Mouse (Mus musculus): ENCODE measurements around the gene Myo16.
A peak's percentile ranks its signal among the peaks of the same experiment; 100 is the strongest.

The Myo16 gene

DNA sequence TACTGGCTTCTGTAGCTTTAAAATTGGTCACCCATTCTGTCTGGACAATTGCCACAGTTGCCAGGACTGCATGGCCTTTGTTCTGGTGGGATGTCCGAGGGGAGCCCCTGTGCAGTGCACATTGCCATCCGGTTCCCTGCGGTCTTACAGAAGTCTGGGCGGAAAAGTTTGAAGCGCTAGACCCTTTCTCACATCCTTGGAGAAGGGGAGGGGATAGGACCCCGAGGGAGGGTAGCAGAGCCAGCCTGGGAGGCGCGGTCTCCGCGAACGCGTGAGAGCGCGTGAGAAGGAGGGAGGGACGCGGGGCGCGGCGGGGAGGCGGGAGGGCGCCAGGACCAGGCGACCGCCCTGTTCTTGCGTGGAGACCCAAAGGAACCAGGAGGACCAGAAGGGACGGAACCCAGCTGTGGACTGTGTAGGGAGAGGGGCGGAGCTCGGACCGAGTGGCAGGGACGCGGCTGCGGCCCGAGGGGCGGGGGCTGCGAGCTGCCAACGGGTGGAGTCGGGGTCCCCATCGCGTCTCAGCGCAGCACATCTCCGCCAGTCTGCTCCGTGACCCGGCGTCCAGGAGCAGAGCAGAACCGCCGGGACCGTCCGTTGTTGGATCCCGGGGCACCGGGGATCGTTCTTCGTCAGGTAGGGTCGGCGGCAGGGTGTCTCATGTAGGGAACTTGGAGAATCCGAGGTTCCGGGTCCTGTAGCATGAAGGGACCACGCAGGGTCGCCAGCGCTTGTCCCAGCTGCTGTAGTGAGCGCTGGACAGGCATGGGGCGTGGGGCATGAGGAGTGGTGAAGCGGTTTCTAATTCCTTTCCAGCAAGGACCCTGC, at the start of gene Myo16:
Myo16 (plus strand) TSS at position 301 of the 828 bp plus-strand sequence.
- DNase-seq = peak; percentile 57 to 64

DNA sequence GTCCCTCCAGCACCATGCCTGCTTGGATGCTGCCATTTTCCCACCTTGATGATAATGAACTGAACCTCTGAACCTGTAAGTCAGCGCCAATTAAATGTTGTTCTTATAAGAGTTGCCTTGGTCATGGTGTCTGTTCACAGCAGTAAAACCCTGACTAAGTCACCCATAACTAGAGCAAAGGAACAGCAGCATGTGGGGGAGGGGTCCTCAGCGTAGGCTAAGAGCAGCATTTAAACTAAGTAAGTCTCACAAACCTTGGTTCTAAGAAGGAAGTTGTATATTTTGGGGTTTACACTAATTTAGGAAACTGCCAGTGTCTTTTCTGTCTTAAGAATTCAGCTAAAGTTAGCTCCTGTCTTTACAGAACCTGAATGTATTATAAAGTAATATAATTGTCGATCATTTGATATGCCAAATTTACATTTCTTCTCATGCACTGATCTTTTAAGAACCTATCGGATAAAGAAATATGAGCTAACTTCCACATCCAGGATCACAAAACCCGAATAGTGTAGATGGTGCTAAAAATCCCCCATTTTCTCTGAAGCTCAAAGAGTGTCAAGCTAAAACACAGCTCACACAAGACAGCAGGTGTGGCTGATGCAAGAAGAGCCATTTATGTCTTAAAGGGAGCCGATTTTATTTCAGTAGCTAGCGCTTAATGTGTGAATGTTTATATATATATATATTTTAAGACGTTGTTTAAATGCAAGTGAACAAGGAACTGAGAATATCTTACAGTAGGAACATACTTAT, 45.0 kb upstream of the Myo16 start:
- no peak for DNase-seq

DNA sequence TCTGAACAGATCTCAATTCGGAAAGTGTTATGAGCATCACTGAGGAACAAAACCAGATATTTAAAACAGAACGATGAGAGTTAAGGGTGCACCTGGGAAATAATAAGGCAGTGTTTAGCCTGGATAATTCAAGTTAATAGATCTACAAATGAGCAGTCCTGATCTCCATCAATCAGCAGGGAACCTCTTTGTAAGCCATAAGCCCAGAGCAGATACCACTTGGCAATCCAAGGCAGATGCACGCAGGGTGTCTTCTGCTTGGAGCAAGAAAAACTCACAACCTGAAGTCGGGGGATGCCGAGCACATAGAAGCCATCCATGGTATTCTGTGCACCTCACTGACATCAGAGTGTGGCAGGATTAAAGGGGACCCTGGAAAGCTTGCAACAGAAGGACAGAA, 31.0 kb upstream of the Myo16 start:
- peak in 1 of 2 experiments; percentile 27 for DNase-seq

DNA sequence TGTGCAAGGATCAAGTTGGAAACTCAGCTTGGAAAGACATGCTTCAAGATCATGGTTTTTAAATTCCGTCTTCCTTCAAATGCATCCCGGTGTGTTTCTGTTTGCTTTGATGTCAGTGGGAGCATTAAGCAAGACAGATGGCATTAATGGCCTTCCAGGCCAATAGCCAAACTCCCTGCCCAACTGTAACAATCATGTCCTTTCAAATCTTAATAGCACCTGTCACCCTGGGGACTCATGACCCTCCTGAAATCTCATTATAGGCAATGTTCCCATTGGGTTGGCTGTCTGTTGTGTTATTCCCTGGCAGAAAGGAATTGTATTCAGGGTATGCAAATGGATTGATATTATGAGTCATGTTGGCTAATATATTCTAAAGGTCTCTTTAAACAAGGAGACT, 30.3 kb upstream of the Myo16 start:
- DNase-seq = peak; percentile 53 to 78

DNA sequence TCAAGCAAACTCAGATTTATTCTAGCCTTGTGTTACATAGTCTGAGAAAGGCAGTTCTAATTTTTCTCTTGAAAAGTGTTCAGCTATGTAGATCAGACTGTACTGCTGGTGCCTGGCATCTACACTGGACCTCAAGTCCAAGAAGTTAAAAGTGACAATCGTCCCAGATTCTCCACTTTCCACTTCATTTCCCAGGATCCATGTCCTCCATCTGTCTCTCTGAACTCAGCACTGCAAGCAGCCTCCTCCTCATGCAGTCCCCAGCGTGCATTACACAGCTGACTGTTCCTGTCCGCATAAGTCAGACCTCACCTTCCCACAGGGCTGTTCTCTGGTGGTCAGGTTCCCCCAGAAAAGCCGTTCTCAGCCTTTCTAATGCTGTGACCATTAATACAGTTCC, 28.0 kb upstream of the Myo16 start:
- DNase-seq = peak; percentile 33 to 74

DNA sequence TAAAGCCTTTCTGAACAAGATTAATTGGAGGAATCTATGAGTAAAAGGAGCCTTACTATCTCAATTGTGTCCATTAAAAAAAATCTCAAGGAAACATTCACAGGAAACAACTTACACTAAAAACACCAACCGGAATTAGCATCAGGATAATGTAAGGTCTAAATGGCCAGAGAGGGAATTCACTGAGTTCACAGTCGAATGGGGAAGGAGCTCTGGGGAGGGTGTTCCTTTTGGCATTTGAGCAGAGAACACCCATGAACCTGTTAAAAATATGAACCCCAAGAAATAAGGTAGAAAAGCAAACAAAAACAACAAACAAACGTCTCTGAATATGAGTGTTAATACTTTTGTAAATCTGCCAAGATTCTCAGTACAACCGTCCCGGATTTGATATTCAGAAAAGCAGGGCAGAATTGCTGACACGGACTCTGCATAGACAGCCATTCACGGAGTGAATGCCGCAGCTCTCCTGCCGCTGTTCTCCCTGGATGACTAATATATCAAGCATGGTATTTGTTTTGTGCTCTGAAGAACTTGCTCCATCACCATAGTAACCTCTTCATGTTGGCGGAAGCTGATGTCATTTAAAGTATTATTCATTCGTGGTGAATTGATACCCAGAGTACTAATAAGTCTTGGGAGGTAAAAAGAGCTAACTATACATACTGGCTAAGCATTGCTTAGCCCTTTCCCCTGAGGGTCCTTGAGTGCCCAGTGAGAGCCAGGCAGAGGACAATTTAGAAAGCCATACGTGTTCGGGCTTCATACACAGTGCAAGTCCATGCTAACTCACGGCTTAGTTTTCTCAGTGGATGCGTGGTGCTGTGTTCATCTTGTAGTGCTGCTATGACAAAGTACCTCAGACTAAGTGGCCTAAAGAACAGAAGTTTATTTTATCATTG, 22.9 kb upstream of the Myo16 start:
- DNase-seq = no peak

DNA sequence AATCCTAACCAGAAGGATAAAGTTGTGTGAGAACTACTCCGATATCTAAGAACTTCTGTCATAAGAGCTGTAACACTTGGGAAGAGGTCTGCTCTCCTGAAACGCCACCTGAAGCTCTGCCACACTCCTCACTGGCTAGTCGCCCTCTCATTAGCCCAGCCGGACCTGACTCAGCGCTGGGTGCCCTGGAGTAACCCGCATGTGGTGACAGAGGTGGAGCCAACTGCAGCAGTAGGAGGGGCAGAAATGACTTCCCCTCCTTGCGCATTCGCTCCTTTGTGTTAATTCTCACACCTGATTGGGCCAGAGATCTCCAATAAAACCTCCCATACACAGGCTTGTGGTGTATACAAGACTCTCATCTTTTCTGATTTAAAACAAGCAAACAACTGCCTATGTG, 14.2 kb upstream of the Myo16 start:
- DNase-seq = no peak

DNA sequence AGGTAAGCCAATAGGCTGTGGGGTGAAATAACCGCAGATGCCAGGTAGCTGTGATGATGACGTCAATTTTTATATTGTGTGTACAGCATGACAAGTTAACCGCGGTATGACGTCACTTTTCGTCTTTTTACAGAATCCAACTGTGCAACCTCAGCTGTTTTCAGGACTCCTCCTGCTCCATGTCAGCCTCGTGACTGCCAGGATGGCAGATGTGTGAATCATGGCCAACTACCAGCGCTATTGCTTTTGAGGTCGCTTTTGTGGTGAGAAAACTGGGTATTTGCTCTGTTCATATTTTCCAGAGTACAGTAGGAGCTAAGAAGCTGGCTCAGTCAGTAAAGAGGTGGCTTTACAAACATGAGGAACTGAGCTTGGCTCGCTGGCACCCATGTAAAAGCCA, 9.8 kb upstream of the Myo16 start:
- peak in 1 of 2 experiments; percentile 32 for DNase-seq

DNA sequence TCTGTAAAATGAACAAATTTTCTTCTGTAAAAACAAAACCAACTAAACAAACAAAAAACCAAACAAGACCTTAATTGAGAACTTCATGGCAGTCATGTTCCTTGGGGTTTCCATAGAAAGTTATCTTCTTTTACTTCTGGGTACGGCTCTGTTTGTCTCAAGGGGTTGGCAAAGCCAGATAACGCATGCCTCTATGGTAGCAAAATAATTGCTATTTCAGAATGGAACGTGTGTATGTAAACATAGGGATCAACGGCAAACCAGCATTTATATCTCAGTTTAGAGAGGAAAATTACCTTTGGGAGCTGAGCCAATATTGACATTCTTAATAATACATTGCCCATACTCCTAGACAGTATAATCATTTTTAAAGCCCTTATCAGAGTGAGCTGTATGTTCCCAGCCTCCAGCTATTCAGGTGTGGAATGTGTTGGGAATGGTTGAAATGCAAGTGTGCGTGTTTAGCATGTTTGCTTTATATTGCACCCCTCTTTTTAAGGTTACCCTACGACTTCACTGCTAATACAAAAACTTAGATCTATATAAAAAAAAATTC, 1.9 kb upstream of the Myo16 start:
- no peak for DNase-seq

DNA sequence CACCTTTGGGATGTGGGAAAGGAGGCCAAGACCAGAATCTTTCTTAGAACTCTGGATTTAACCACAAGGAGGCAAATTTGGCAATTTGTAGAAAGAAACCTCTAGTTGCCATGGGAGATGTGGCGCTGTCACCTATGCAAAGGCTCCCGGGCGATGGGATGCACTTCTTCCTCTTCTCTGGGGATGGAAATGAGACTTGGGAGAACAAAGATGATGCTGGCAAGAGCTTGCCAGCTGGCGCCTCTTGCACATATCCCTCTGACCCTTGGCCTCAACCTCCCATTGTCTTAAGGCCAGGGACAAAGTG, 681 bp downstream of the Myo16 start:
- DNase-seq = peak in 1 of 2 experiments; percentile 18

DNA sequence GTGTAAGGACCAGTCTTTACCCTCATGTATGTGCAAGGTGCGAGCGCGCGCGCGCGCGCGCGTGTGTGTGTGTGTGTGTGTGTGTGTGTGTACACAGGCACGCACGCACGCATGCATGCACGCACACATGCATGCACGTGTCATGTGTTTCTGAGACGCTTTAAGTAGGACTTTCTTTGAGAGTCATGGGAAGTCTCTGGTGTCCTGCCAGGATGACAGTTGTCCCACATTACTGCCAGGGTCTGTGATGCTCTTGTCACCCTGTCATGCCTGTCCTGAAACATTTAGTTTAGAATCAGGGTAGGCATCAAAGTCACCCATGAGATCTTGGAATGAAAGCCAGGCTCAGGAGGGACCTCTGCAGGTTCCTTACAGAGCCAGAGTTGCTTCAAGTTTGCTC, 1.4 kb downstream of the Myo16 start:
- peak; percentile 29 to 45 for DNase-seq

DNA sequence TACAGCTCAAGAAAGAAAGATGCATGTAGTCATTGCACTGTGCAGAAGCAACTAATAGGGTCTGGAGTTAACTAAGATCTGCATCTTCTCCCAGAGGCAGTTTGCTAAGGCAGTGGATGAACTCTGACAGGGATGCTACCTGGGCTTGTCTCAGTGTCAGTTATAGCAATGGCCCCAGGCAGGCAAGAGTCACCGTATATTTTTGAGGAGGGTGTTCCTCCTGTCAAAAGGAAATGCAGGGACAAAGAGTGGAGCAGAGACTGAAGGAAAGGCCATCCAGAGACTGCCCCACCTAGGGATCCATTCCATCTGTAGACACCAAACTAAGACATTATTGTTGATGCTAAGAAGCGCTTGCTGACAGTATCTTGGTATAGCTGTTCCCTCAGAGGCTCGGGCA, 7.4 kb downstream of the Myo16 start:
- DNase-seq = no peak

DNA sequence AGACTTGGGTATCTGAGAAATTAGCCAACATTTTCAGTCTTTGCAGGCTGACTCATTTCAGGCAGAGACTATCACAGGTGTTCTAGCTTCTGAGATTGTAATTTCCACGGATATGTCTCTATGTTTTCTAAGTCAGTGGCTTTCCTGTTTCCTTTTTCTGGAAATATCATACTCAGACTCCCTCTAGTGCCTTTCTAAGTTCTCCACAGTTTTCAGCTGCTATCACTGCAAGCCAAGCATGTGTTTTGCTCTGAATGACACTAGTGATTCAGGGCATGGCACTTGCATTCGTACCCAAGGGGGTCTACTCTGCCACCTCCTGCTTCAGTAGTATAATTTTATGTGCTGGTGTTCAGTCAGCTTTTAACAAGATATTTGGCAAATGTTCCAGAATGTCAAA, 11.2 kb downstream of the Myo16 start:
- DNase-seq = no peak

DNA sequence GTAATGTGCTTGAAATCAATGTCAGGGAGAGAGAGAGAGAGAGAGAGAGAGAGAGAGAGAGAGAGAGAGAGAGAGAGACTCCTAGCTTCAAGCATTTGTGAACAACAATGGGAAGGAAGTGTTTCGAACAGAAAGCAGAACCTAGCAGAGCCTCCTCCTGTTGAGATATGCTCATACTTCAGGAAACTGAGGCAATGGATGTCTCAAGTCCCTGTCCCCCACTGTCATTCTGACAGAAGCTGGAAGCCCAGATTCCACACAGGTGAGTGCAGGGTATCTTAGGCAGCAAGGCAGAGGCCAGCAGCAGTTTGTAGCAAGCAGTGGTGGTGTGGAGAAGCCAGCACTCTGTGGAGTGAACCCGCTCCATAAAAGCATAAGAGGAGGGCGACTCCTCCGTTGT, 14.6 kb downstream of the Myo16 start:
- no peak for DNase-seq

DNA sequence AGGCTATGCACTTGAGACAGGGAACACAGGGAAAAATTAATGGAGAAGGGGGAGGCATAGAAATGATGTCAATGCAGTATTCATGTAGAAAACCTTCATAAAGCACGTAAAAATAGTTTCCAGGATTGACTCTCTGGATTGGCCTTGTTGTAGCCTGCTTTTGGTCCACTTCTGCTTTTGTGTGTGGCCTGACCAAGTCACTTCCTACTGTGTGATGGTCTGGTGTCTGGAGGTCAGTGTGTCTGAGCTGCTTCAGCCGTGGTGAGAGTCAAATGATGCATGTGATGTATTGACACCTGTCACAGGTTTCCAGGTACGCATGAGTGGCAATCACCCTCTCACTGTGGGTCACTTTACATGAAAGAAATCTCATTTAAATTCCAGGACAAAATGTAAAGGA, 16.2 kb downstream of the Myo16 start:
- no peak for DNase-seq

DNA sequence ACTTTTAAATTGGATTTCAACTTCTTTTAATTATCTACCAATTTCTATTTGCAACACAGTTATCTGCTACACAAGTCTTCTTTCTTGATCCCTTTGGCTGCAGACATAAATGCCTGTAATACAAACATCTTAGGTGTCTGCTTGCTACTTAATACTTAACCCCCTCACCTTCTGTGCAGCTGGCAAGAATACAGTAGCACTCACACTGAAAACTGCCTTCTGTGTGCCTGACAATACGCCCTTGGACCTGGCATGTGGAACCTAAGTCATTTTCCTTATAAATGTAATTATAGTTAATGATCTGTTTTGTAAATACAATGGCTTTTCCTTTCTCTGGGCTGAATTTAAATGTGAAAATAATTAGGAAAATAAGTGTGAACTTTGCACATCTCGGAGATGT, 17.6 kb downstream of the Myo16 start:
- DNase-seq = peak in 1 of 2 experiments; percentile 31

DNA sequence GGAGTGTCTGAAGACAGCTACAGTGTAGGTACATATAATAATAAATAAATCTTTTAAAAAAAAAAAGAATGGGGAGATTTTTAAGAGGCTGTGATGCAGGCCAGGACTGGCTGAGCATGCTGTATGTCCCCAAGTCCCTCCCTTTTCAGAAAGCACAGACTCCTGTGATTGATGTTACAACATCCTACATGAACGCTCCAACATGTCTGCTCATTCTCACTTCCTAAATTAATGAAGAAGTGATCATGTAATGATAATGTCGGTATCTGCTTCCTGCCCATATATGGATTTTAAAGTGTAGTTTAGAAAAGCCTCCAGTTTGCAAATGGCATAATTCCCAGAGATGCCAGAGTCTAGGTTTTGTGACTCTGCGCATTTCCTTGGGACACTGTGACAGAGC, 18.6 kb downstream of the Myo16 start:
- DNase-seq = no peak

DNA sequence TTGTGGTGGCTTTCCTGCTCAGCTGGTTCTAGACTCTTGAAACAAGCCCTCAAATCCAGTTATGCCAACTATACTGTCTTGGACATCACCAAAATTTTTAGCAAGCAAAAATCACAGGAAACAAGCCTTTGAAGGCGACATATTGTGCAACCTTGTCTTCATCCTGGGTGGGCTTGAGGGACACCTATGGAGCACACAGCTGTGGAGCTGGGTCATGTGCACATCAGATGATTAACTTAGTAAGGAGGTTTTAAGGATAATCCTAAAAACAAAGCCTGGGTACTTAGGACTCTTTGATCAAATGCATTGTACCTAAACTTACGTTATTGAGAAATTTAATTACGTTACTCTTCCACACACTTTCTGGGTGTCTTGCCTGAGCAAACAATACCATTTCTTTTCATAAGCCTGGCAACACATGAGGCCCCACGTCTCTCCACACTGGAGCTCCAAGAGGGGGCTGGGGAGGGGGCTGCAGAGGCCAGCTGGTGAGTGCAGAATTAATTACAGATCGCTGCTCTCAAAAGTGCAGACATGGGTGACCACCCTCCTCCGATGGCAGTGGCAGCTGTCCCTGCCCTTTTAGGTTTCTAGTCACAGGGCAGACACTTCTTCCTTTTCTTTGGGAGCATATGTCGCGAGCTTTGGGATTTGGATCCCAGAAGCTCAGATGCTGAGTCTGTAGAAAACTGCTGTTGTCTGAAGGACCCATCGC, 19.5 kb downstream of the Myo16 start:
- peak in 1 of 2 experiments; percentile 32 for DNase-seq

DNA sequence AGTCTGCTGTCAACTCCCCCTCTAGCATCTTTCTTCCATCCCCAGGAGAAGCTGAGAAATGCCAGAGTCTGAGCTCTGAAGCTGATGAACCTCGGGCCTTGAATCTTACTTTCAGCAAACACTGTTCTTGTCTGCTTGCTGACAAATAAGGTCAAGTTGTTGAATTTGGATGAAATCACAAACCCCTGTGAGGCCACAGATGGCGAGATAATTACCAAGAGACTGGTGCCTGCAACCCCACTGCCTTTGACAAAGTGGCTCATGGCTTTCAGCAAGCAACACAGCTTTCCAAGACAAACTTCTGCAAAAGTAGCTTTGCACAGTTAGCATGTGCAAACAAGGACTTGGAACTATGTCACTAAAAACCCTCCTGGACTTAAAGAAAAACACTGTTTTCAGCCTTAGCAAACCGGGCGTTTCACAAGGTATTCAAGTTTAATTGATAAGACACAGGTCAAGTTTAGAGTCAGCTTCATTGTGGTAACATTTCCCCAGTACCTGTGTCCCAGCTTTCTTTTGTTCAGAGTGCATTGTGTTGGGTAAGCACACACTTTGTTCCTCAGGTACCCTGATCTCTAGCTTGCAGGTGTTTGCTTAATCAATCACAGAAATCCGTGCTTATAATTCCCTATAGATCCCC, 20.6 kb downstream of the Myo16 start:
- DNase-seq = peak; percentile 52 to 68

DNA sequence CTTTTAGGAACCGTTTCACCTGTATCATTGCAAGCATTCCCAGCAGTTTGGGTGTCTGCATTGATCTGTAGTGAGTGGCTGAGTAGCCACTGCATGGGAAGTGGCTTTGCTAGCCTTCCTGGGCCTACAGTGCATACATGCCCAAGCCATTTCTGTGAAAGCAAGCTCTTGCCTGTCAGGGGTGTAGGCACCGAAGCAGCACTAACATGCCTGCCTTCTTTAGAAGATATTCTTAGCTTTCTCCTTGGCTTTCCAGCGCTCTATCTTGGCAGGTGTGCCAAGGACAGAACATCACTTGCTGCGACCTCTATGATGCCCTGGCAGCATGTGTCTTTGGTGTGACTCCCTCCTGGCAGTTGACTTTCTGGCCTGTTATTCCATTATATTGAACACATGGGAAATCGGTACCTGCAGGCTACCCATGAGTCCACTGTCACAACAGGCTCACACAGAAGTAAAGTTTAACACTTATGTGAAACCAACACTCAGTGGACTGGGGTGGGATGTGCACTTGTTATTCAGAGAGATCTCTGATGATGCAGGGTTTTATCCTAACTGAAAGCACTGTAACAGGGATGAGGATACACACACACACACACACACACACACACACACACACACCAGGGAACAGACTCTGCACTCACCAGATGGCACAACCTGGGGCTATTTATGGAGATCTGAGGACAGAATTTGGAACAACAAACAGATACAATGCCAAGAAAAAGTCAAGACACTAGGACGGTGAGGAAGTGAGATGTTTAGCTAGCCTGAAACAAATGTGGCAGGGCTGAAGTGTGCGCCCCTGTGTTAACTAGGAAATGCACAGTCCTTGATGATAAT, 21.4 kb downstream of the Myo16 start:
- peak; percentile 66 to 72 for DNase-seq

DNA sequence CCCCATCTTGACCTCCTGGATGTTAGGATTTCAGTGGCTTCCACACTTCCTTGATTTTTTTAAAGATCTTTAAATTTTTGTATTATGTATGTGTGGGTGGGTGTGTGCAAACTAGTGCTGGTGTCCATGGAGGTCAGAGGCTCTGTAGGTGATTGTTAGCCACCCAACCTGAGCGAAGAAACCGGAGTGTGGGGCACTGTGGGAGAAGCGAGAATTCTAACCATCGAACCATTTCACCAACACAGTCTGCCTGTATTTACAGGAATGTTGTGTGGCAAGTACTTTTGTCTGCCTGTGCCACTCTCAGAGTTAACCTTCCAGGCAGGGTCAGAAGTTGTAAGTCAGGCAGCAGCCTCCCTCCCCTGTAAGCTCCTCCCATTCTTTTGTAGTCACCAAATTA, 22.3 kb downstream of the Myo16 start:
- no peak for DNase-seq

Measured in cerebellum, postnatal 14 days (tissue).